Mouse (Mus musculus) liver, embryonic 16.5 days (tissue): ENCODE measurements around the gene Atox1. TPM values are rescaled to one million over a fixed set of nuclear protein-coding genes. Genes with fewer than 3 reads are reported as not detected.

ENCODE experiments used
- ATAC-seq: fragments of 200-750 bp; cut with Nextera tagmentation; 2 replicates; pipeline ENCODE4 v1.8.0; 2017; ENCODE audit warnings: low read depth, mild to moderate bottlenecking, moderate number of reproducible peaks, moderate library complexity
- H3K27ac ChIP-seq: fragments of 300-500 bp; sonication (generic); 2 replicates; pipeline ENCODE4 v1.5.1; 2014; ENCODE audit warnings: mild to moderate bottlenecking, low read length
- H3K27me3 ChIP-seq: fragments of 300-500 bp; sonication (generic); 2 replicates; pipeline ENCODE4 v1.6.1; 2014; ENCODE audit warnings: low read depth, low read length, mixed read lengths; ENCODE audit not compliant: control insufficient read depth, insufficient read depth
- H3K36me3 ChIP-seq: fragments of 300-500 bp; sonication (generic); 2 replicates; pipeline ENCODE4 v1.6.1; 2014; ENCODE audit warnings: mild to moderate bottlenecking; ENCODE audit not compliant: control insufficient read depth, insufficient read depth
- H3K4me1 ChIP-seq: fragments of 300-500 bp; sonication (generic); 2 replicates; pipeline ENCODE4 v1.6.1; 2014; ENCODE audit warnings: low read depth, low read length, mixed read lengths; ENCODE audit not compliant: control insufficient read depth
- H3K4me2 ChIP-seq: fragments of 300-500 bp; sonication (generic); 2 replicates; pipeline ENCODE4 v1.6.1; 2014; ENCODE audit warnings: low read depth, low read length, mixed read lengths
- H3K4me3 ChIP-seq: fragments of 300-500 bp; sonication (generic); 2 replicates; pipeline ENCODE4 v1.5.1; 2014; ENCODE audit warnings: low read depth, mild to moderate bottlenecking, low read length
- H3K9ac ChIP-seq: fragments of 300-500 bp; sonication (generic); 2 replicates; pipeline ENCODE4 v1.6.1; 2014; ENCODE audit warnings: low read depth, low read length
- H3K9me3 ChIP-seq: fragments of 300-500 bp; sonication (generic); replicated peaks from 2 replicates; pipeline ENCODE4 v1.6.1; 2016; ENCODE audit warnings: low read length; ENCODE audit not compliant: control insufficient read depth
- WGBS: fragments of 180-500 bp; shearing (Covaris S2); extraction: QIAGEN DNeasy Blood & Tissue Kit; methylation state at CpG from one replicate; pipeline ENCODE4 v1.1.7; 2014; ENCODE audit not compliant: insufficient replicate concordance; 5-methylcytosine and 5-hydroxymethylcytosine counted together
- polyA plus RNA-seq: library from polyadenylated mRNA; unstranded; fragments of >200 nt; fragmentation: Nextera tagmentation; extraction: Ambion mirVana; gene quantifications from 2 replicates; pipeline ENCODE4 v1.2.1, GENCODE M21; 2015

Gene Atox1
- polyA plus RNA-seq, 1 experiment from 2014 or later: 195 TPM

DNA sequence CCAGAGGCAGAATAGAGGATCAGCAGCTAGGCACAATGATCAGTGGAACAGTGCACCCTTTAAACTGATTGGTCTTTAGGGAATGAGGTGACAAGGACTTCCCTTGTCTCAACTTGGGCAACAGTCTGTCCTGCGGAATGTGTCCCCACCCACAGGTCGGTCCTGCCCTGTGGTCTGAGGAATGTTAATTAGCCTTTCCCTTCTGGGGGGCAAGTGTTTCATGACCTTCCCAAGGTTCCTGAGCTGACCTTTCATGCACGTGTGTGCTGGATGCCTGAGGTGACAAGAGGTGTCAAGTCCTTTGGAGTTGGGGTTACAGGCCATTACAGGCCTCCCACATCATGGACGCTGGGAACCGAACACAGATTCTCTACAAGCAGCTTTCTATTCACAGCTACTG lies 21.3 kb downstream of the Atox1 start:
- H3K4me2 ChIP-seq: no peak overlapping the region
- ATAC-seq: no peak
- H3K9me3 ChIP-seq: no peaks in the 10 kb centered on the region
- H3K4me1 ChIP-seq: no peaks in the 10 kb centered on the region
- H3K36me3 ChIP-seq: no peaks in the 10 kb centered on the region; the same call in 1 of the 2 replicates
- H3K4me3 ChIP-seq: no peak overlapping the region
- no peak overlapping the region for H3K27ac ChIP-seq
- no peak overlapping the region for H3K9ac ChIP-seq
- no peaks in the 10 kb centered on the region for H3K27me3 ChIP-seq
- WGBS: 66% methylated on average over 5 of the region's 5 CpGs

DNA sequence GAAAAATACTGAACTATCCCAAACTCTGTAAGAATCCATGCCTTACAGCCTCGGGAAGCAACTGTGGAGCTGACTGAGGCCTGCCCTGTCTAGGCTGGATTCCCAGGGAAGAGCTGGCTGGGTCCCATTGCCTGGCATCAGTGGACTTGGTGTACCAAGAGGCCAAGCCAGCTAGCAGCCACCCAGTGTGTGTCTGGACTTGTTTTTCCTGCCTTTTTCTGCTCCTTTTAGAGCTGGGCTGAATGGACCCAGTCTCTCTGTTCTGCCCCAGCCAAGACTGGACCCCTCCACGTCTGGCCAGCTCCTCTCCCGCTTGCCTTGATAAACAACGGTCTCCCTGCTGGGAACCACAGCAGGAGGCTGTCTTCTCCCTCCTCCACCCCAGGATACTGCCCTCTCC lies 23.0 kb downstream of the Atox1 start:
- Histone ChIP-seq H3K27me3 (no peaks in the 10 kb centered on the region), H3K4me3 (no peak overlapping the region), H3K9ac (no peak overlapping the region), H3K27ac (no peak overlapping the region), H3K4me1 (no peaks in the 10 kb centered on the region), H3K36me3 (no peaks in the 10 kb centered on the region), H3K4me2 (no peak overlapping the region), H3K9me3 (no peaks in the 10 kb centered on the region)
- WGBS: 48% methylated on average over 4 of the region's 4 CpGs
- no peak for ATAC-seq

DNA sequence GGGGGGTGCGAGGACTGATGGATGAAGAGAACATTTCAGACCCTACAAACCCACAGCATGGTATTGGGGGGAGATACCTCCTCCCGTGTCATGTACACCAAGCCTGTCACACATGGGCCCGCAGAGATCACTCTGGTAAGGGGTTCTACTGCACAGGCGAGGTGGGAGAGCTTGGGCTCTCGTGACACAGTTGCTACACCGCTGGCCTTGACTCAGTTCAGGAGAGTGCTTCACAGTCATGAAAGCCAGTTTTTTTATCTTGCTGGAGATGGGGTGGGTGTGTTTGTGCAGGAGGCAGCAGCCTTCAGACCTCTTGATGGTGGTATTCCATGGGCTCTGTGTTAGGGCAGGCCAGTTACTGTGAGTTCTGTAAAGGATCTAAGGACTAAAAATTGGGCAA lies 24.9 kb downstream of the Atox1 start:
- H3K27ac ChIP-seq: no peak overlapping the region
- H3K4me2 ChIP-seq: no peak overlapping the region
- no peak for ATAC-seq
- H3K4me3 ChIP-seq: no peak overlapping the region
- H3K27me3 ChIP-seq: no peaks in the 10 kb centered on the region
- no peaks in the 10 kb centered on the region for H3K36me3 ChIP-seq
- 65% methylated on average over 6 of the region's 6 CpGs for WGBS
- H3K9ac ChIP-seq: no peak overlapping the region
- H3K9me3 ChIP-seq: no peaks in the 10 kb centered on the region
- H3K4me1 ChIP-seq: no peaks in the 10 kb centered on the region

DNA sequence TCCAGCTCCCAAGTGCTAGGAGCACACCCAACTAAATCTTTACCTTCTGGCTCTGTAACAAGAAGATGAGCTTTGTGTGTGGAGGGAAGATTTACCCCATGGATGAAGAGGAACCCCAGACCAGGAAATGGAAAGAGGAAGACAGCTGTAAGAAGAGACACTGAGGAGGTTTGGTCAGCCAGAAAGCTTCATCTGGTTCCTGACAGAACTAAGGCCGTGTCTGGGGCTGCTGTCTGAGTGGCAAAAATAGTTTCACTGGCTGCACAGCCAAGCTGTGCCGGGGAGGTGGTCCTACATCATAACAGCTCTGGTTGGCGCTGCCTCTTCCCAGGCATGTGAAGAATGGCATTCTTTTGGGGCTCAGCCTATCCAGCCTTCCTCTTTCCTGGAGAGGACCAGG lies 28.1 kb downstream of the Atox1 start:
- Histone ChIP-seq H3K4me2 (no peak overlapping the region), H3K4me3 (no peak overlapping the region), H3K27ac (no peak overlapping the region), H3K27me3 (no peaks in the 10 kb centered on the region), H3K9me3 (no peaks in the 10 kb centered on the region), H3K36me3 (no peaks in the 10 kb centered on the region), H3K9ac (no peak overlapping the region), H3K4me1 (no peaks in the 10 kb centered on the region)
- 23% methylated on average over 3 of the region's 3 CpGs for WGBS
- ATAC-seq: no peak

DNA sequence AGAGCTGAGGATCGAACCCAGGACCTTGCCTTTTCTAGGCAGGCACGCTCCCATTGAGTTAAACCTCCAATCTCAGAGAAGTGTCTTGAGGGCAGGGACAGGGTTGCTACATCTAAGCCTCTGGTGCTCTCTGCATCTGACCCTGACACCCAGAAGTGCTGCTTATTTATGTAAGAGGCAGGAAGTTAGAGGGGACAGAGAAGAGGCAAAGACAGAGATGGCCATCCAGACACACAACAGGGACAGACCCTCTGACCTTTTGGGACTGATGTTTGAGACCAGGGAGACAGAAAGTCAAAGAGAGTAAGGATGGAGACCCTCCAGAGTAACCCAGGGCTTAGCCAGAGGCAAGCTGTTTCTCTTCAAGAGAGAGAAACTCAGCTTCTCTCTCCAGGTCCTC lies 31.1 kb downstream of the Atox1 start:
- no peaks in the 10 kb centered on the region for H3K27me3 ChIP-seq
- H3K4me3 ChIP-seq: no peak overlapping the region
- H3K9me3 ChIP-seq: no peaks in the 10 kb centered on the region
- H3K4me2 ChIP-seq: no peak overlapping the region
- no peak for ATAC-seq
- WGBS: 74% methylated on average over 2 of the region's 2 CpGs
- H3K9ac ChIP-seq: no peak overlapping the region
- no peaks in the 10 kb centered on the region for H3K4me1 ChIP-seq
- H3K27ac ChIP-seq: no peak overlapping the region
- no peaks in the 10 kb centered on the region for H3K36me3 ChIP-seq

DNA sequence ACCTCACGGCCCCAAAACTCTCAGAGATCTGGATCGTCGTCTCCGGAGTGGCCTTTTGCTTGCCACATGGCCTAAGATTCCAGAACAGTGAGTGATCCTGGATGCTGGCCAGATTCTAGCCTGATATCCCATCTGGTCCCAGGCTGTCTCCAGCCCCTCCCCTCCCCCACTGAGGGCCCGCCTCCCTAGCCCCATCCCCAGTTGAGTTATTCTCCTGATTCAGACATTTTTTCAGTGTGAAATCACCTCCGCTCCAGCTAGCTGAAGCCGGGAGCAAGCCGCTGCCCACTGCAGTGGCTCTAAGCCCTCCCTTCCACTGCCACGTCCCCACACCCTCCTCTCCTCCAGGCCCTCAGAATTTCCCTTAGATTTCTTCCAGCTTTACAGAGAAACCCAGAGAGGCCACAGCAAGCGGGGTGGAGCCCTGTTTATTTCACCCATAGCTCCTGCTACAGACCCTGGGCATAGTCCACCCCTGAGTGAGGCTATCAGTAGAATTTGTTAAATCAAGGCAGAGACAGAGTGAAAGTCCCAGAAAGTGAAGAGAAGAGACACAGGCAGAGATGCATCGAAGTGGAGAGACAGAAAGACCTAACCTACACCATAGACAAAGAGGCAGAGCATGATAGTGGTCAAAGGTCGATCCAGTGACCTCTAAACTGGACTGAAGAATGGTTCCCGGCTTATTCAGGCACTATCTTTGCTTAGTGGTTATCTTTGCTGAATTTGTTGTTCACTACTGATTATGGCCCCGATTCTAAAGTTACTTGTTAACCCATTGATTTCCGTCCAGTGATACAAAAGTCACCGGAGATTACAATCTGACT lies 32.6 kb downstream of the Atox1 start:
- peak; percentile 71 for ATAC-seq
- Histone ChIP-seq H3K9ac (no peak overlapping the region), H3K4me2 (no peak overlapping the region)

DNA sequence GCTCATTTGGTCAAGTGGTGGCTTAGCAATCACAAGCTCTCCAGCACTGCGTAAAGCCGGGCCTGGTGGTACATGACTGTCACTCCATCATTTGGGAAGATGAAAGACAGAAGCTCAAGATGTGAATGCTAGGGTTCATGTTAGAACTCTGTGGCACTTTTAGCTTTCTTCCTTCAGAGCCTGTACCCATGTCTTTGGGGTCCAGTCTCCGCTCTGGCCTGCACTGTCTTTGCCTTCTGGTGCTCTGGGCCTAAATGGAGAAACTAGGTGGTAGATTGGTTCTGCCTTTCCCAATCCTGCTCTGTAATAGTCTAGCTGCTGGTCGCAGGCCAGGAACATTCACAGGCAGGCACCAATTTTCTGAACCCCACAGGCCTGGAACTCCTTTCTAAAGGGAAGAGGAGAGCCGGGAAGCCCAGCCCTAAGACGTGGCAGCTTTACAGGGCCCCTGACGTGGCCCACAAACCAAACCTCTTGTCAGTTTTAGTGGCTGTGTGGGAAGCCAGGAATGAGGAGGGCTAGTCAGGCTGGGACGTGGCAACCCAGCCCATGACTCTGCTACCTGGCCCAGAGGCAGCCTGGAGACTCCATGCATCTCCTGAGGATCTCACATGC lies 36.2 kb downstream of the Atox1 start:
- no peaks in the 10 kb centered on the region; the same call in 1 of the 2 replicates for H3K4me1 ChIP-seq
- WGBS: 68% methylated on average over 8 of the region's 8 CpGs
- no peaks in the 10 kb centered on the region for H3K9me3 ChIP-seq
- no peak overlapping the region for H3K27ac ChIP-seq
- no peak overlapping the region for H3K4me2 ChIP-seq
- H3K9ac ChIP-seq: no peak overlapping the region
- no peak for ATAC-seq
- H3K27me3 ChIP-seq: no peaks in the 10 kb centered on the region
- no peak overlapping the region for H3K4me3 ChIP-seq
- H3K36me3 ChIP-seq: no peaks in the 10 kb centered on the region

More for the DNA sequence above, 32.6 kb downstream of the Atox1 start:
- H3K27me3 ChIP-seq: no peaks in the 10 kb centered on the region
- H3K36me3 ChIP-seq: no peaks in the 10 kb centered on the region
- peak overlapping the region; percentile 71 for H3K27ac ChIP-seq
- WGBS: 45% methylated on average over 16 of the region's 16 CpGs
- no peaks in the 10 kb centered on the region for H3K9me3 ChIP-seq
- no peaks in the 10 kb centered on the region for H3K4me1 ChIP-seq
- H3K4me3 ChIP-seq: no peak overlapping the region

DNA sequence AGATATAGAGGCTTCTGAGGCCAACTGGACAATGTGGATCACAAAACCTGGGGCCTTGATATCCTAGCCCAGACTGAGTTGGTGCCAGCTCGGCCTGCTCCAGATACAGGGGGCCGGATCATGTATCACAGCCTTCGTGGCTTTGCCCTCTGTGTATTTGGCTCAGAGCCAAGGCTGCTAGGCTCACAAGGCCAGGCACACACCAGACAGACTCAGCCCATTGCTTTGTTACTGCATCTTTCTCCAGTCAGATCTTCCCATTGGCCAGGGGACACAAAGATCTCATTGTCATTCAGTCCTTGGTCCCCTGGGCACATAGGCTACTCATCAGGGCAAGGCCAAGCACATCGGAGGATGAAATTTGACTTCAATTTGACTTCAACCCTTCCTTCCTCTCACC lies 37.3 kb downstream of the Atox1 start:
- no peaks in the 10 kb centered on the region; the same call in 1 of the 2 replicates for H3K4me1 ChIP-seq
- no peaks in the 10 kb centered on the region; the same call in 1 of the 2 replicates for H3K27me3 ChIP-seq
- no peak for ATAC-seq
- H3K27ac ChIP-seq: no peak overlapping the region
- no peaks in the 10 kb centered on the region for H3K36me3 ChIP-seq
- H3K4me3 ChIP-seq: no peak overlapping the region
- WGBS: 42% methylated on average over 4 of the region's 4 CpGs
- H3K9ac ChIP-seq: no peak overlapping the region
- no peak overlapping the region for H3K4me2 ChIP-seq
- H3K9me3 ChIP-seq: no peaks in the 10 kb centered on the region

DNA sequence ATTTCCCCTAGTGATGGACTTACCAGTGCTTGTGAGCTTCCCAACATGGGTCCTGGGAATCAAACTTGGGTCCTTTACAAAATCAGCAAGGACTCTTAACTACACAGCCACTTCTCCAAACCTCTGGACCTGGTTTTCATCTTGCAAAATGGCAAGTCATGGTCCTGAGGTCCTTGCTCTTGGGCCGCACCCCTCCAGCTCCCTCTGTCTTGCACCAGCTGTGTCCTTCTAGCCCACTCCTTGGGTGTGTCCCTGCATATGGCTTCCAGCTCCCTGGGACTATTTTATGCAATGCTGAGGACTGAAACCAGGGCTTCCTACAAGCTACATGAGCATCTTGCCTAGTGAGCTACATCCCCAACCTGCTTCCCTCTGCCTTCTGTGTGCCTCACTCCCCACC lies 38.1 kb downstream of the Atox1 start, which contains the start of gene Sparc:
Gene Sparc, minus strand, starts transcription at position 206 of the 400 bp plus-strand sequence.
- WGBS: 62% methylated on average over 1 of the region's 1 CpGs
- Histone ChIP-seq H3K4me1 (no peaks in the 10 kb centered on the region; the same call in 1 of the 2 replicates), H3K9me3 (no peaks in the 10 kb centered on the region), H3K27me3 (no peaks in the 10 kb centered on the region; the same call in 1 of the 2 replicates), H3K4me3 (no peak within 1 kb of the TSS), H3K9ac (no peak within 1 kb of the TSS), H3K36me3 (no peaks in the 10 kb centered on the region), H3K4me2 (no peak within 1 kb of the TSS), H3K27ac (no peak within 1 kb of the TSS)
- ATAC-seq: no peak
